Mouse (Mus musculus) liver, postnatal 0 days (tissue): Measurements from ENCODE around the gene P4hb.
"Not testable (repeated sequence)": the region's sequence is repeated elsewhere in the genome, so short reads cannot be mapped to it uniquely, and the experiment has no call there.

Experiments used
- CTCF ChIP-seq: sonication (generic); IDR thresholded peaks from 2 replicates; pipeline ENCODE4 v1.5.1; 2016; ENCODE audit warnings: antibody characterized with exemption, low read depth
- EP300 ChIP-seq: IDR thresholded peaks from 2 replicates; pipeline ENCODE4 v1.6.1; 2016; ENCODE audit warnings: antibody characterized with exemption, low read depth, mild to moderate bottlenecking

- TF ChIP-seq EP300, CTCF: not testable (repeated sequence)
Measured at GRCm38 (mm10) chr11:120582982-120583293, 9.9 kb upstream of the P4hb start.
